Mouse (Mus musculus) G1E-ER4 (cell line): ENCODE measurements around the gene Siglece. TPM values are rescaled to one million over a fixed set of nuclear protein-coding genes. Genes with fewer than 3 reads are reported as not detected.

Source experiments
- GATA1 ChIP-seq: IDR thresholded peaks from one replicate; pipeline ENCODE4 v1.8.0; 2012; ENCODE audit warnings: low read length, inconsistent platforms
- polyA plus RNA-seq: library from polyadenylated mRNA; stranded (reverse); fragments of >175 nt; gene quantifications from 2 replicates; pipeline ENCODE4 v1.2.3, GENCODE M21; 2012

Gene Siglece
- polyA plus RNA-seq, 1 experiment = not detected

DNA sequence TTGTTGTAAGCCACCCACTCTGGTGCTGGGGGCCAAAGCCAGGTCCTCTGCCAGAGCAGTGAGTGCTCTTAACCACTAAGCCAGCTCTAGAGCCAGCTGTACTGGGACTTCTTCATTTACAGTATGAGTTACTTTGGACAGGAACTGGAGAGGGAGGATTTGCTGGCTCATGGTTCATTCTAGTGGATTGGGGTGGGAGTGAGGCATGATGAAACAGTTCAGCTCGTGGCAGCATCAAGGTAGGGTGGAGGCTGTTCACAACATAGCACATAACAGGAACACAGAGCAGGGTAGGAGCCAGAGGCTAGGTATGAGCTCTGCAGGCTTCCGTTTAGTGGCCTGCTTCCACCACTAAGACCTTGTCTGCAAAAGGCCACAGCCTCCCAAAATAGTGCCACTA is 23.8 kb downstream of the Siglece start:
- no peak for TF ChIP-seq GATA1

GRCm38 (mm10) chr7:43634500-43634899 is 25.5 kb downstream of the Siglece start, which contains the start of gene Ceacam18:
Gene Ceacam18, plus strand, starts transcription at chr7:43634707.
- no peak for TF ChIP-seq GATA1

DNA sequence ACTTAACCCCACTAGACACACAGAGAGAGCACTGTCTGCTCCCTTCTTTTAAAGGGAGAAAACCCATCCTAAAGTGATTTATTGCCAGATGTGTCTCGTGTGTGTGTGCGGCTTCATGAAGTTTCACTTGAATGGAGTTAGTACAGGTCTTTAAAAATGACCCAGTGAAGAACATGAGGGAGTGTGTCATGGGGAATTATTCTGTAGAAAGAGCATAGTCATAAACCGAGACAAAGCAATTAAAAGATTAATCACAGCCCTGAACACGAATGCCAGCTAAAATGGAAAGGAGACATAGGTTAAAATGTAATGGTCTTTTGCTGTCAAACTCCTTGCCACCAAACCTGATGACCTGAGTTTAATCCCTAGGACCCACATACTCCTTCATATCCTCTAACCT is 26.0 kb downstream of the Siglece start:
- no peak for TF ChIP-seq GATA1

DNA sequence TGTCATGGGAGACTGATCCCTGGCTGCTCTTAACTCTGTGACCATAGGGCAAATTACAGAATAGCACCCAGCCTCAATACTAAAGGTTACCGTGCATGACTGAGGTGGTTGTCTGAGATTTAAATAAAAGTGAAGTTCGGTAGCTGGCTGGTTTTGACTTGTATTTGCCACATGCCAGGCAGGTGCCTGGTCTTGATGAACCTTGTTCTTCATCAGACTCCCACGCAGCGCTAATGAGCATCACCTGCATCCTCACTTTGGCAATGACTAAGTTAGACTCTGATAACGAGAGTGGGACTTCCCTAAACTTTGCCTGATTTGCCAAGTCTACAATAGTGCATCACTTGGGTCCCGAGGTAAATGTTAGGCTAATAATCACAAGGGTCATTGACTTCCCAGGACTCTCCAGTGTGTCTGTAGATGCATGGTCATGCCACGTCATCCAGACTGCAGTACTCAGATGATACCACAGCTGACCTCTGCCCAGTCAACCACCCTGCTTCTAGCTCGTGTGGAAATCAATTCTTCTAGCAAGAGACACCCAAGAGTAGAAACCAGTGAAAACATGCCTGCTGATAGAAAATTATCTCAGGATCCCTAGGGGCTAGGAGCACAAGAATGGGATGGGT is 34.1 kb downstream of the Siglece start:
- TF ChIP-seq GATA1 = no peak

DNA sequence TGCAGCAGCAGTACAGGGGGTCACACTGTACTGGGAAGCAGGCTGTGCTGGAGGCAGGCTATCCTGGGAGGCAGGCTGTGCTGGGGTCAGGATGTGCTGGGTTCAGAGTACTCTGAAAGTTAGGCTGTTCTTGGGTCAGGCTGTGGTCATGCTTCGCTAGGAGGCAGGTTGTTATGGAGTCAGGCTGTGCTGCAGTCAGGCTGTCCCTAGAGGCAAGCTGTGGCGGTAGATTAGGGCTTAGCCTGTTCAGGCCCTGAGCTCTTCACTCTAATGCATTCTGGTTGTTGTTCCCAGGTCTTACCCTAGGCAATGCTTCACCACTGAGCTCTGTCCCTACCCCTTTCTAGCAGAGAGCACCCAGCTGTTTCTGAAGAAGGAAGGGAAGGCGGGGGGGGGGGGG is 34.9 kb downstream of the Siglece start:
- no peak for TF ChIP-seq GATA1

GRCm38 (mm10) chr7:43623819-43624218 is 36.1 kb downstream of the Siglece start:
- no peak for TF ChIP-seq GATA1

GRCm38 (mm10) chr7:43622927-43623326 is 37.0 kb downstream of the Siglece start:
- TF ChIP-seq GATA1 = no peak

DNA sequence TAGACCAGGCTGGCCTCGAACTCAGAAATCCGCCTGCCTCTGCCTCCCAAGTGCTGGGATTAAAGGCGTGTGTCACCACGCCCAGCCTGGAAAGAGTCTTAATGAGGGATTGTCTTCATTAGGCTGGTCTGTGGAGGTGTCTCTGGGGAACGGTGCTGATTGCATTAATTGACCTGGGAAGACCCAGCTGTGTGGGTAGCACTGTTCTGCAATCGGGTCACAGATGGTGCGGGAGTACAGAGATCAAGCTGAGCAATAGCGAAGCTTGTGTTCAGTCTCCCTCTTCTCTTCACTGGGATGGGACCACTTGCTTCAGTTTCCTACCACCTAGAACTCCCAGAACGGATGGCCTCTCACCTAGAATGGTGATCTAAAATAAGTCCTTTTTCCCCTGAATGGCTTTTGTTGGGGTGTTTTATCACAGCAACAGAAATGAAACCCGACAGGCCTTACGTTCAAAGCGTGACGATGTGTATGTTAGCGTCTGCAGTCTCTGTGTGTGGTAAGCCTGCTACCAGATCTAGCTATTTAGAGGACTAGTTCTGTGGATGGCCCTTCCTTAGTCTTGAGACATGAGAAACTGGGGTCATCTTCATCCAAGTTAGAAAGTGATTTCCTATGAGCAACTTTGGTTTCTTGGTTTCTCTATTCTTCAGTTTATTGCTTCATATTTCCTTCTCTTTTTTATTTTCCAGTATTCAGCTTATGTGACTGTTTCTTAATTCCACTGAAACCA is 46.0 kb downstream of the Siglece start:
- TF ChIP-seq GATA1 = no peak

GRCm38 (mm10) chr7:43608316-43608824 is 51.6 kb downstream of the Siglece start:
- no peak for TF ChIP-seq GATA1

DNA sequence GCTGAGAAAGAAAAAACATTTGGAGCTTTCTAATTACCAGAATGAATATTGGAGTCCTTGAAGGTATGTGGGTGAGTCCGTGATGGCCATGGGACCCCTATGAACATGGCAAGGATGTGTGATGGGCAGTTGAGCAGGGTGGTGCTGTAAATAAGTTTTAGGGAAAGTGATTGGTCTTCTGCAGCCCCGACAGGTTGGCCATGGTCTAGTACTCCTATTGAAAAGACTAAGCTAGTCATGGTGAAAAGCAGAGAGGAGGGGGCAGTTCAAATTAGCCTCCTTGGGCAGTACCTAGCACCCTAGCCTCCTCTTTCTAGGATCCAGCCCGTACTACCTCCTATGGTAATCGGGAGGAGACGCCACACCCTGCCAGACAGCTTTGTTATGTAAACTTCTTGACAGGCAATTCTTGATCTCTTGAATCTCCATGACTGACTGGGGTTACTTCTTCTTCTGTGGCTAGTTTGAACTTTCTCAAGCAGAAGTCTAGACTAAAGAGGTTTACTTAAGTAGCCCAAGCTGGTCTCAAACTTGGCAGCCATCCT is 52.1 kb downstream of the Siglece start:
- no peak for TF ChIP-seq GATA1

- no peak for TF ChIP-seq GATA1
Measured at GRCm38 (mm10) chr7:43606896-43607742, 52.8 kb downstream of the Siglece start, which contains the start of gene Zfp819. Gene Zfp819, plus strand, starts transcription at chr7:43607169.

- TF ChIP-seq GATA1 = no peak
Measured at GRCm38 (mm10) chr7:43601884-43602283, 58.1 kb downstream of the Siglece start.

Other genes with a start within 250 kb of the Siglece start
- gene Lim2, start 232.5 kb downstream of the Siglece start, polyA plus RNA-seq = 0.04 and 0.06 TPM in 2 replicates
- gene Nkg7, start 223.1 kb downstream of the Siglece start, polyA plus RNA-seq = not detected in 2 replicates
- not detected in 2 replicates for gene Cldnd2, start 219.4 kb downstream of the Siglece start, polyA plus RNA-seq
- gene Etfb, start 216.1 kb downstream of the Siglece start, polyA plus RNA-seq = 117 and 170 TPM in 2 replicates
- gene Gm45233, start 216.0 kb downstream of the Siglece start, polyA plus RNA-seq = 0.21 TPM in 1 of 2 replicates, not detected in the other
- gene Vsig10l, start 197.0 kb downstream of the Siglece start, polyA plus RNA-seq = 0.40 and 0.44 TPM in 2 replicates
- not detected in 2 replicates for gene Iglon5, start 170.1 kb downstream of the Siglece start, polyA plus RNA-seq
- not detected in 2 replicates for gene 4931406B18Rik, start 154.2 kb downstream of the Siglece start, polyA plus RNA-seq
- not detected in 2 replicates for gene Cd33, start 115.7 kb downstream of the Siglece start, polyA plus RNA-seq
- gene Zfp658, start 97.9 kb downstream of the Siglece start, polyA plus RNA-seq = 0.09 and 0.15 TPM in 2 replicates
- 0.09 and 0.12 TPM in 2 replicates for gene Zfp719, start 80.6 kb downstream of the Siglece start, polyA plus RNA-seq
- gene Zfp819, start 53.0 kb downstream of the Siglece start, polyA plus RNA-seq = not detected in 2 replicates
- gene Ceacam18, start 25.5 kb downstream of the Siglece start, polyA plus RNA-seq = not detected in 2 replicates
- 25.2 and 33.9 TPM in 2 replicates for gene Ctu1, start 11.9 kb upstream of the Siglece start, polyA plus RNA-seq
- gene Klk14, start 30.3 kb upstream of the Siglece start, polyA plus RNA-seq = not detected in 2 replicates
- not detected in 2 replicates for gene Klk13, start 52.4 kb upstream of the Siglece start, polyA plus RNA-seq
- gene Klk12, start 108.7 kb upstream of the Siglece start, polyA plus RNA-seq = not detected in 2 replicates
- not detected in 2 replicates for gene Klk11, start 114.4 kb upstream of the Siglece start, polyA plus RNA-seq
- not detected in 2 replicates for gene Klk10, start 120.9 kb upstream of the Siglece start, polyA plus RNA-seq
- gene Klk9, start 131.7 kb upstream of the Siglece start, polyA plus RNA-seq = not detected in 2 replicates
- not detected in 2 replicates for gene Klk8, start 137.4 kb upstream of the Siglece start, polyA plus RNA-seq
- gene Klk7, start 151.1 kb upstream of the Siglece start, polyA plus RNA-seq = not detected in 2 replicates
- gene Klk6, start 164.3 kb upstream of the Siglece start, polyA plus RNA-seq = not detected in 2 replicates
- gene Klk5, start 181.8 kb upstream of the Siglece start, polyA plus RNA-seq = not detected in 2 replicates
- not detected in 2 replicates for gene Klk4, start 221.0 kb upstream of the Siglece start, polyA plus RNA-seq